Mouse (Mus musculus) cerebral cortex, adult 2 months (tissue): ENCODE measurements around the gene Mterf1b.

Experiments
- WGBS: fragments of 180-500 bp; shearing (Covaris S2); methylation state at CpG from one replicate; pipeline ENCODE4 v1.1.7; 2018; 5-methylcytosine and 5-hydroxymethylcytosine counted together

Mterf1b gene

GRCm38 (mm10) chr5:4246095-4246494 lies 53.9 kb downstream of the Mterf1b start:
- 79% methylated on average over 2 of the region's 2 CpGs for WGBS
